Mouse (Mus musculus) midbrain, embryonic 15.5 days (tissue): ENCODE results near the gene Slc32a1. TPM values are rescaled to one million over a fixed set of nuclear protein-coding genes. Genes with fewer than 3 reads are reported as not detected.
A peak's percentile ranks its signal among the peaks of the same experiment; 100 is the strongest.

Experiments used
- ATAC-seq: fragments of 200-750 bp; cut with Nextera tagmentation; replicated peaks from 2 replicates; pipeline ENCODE4 v1.8.0; 2017; ENCODE audit warnings: moderate TSS enrichment
- H3K27ac ChIP-seq: fragments of 300-500 bp; sonication (generic); 2 replicates; pipeline ENCODE4 v1.5.1; 2015; ENCODE audit warnings: mild to moderate bottlenecking, inconsistent platforms
- H3K27me3 ChIP-seq: fragments of 300-500 bp; sonication (generic); replicated peaks from 2 replicates; pipeline ENCODE4 v1.6.1; 2015; ENCODE audit warnings: inconsistent platforms
- H3K36me3 ChIP-seq: fragments of 300-500 bp; sonication (generic); replicated peaks from 2 replicates; pipeline ENCODE4 v1.6.1; 2015; ENCODE audit warnings: inconsistent platforms
- H3K4me1 ChIP-seq: fragments of 300-500 bp; sonication (generic); 2 replicates; pipeline ENCODE4 v1.6.1; 2015; ENCODE audit warnings: inconsistent platforms
- H3K4me2 ChIP-seq: fragments of 300-500 bp; sonication (generic); 2 replicates; pipeline ENCODE4 v1.6.1; 2015; ENCODE audit warnings: inconsistent platforms, mild to moderate bottlenecking, moderate library complexity
- H3K4me3 ChIP-seq: fragments of 300-500 bp; sonication (generic); 2 replicates; pipeline ENCODE4 v1.5.1; 2015; ENCODE audit warnings: mild to moderate bottlenecking, inconsistent platforms
- H3K9ac ChIP-seq: fragments of 300-500 bp; sonication (generic); 2 replicates; pipeline ENCODE4 v1.6.1; 2015; ENCODE audit warnings: mild to moderate bottlenecking, inconsistent platforms
- H3K9me3 ChIP-seq: fragments of 300-500 bp; sonication (generic); 2 replicates; pipeline ENCODE4 v1.6.1; 2016; ENCODE audit warnings: inconsistent platforms
- WGBS: fragments of 180-500 bp; shearing (Covaris S2); methylation state at CpG from one replicate; pipeline ENCODE4 v1.1.7; 2015; ENCODE audit warnings: mixed read lengths; 5-methylcytosine and 5-hydroxymethylcytosine counted together
- polyA plus RNA-seq: library from polyadenylated mRNA; unstranded; fragments of >200 nt; fragmentation: Nextera tagmentation; extraction: Ambion mirVana; gene quantifications from 2 replicates; pipeline ENCODE4 v1.2.1, GENCODE M21; 2015

Slc32a1 gene
- polyA plus RNA-seq, 1 experiment from 2014 or later, result 9.8 TPM

DNA sequence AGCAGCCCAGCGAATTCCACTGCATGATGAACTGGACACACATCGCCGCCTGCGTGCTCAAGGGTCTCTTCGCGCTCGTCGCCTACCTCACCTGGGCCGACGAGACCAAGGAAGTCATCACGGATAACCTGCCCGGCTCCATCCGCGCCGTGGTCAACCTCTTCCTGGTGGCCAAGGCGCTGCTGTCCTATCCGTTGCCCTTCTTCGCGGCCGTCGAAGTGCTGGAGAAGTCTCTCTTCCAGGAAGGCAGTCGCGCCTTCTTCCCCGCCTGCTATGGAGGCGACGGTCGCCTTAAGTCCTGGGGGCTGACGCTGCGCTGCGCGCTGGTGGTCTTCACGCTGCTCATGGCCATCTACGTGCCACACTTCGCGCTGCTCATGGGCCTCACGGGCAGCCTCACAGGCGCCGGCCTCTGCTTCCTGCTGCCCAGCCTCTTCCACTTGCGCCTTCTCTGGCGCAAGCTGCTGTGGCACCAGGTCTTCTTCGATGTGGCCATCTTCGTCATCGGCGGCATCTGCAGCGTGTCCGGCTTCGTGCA is 3.9 kb downstream of the Slc32a1 start:
- Histone ChIP-seq H3K4me1 (peaks cover 38% of the 10 kb centered on the region), H3K4me3 (peak overlapping the region; percentile 50), H3K27ac (no peak overlapping the region), H3K36me3 (no peaks in the 10 kb centered on the region), H3K9ac (peak overlapping the region; percentile 4), H3K4me2 (peak overlapping the region; percentile 51), H3K27me3 (peaks cover 53% of the 10 kb centered on the region), H3K9me3 (no peaks in the 10 kb centered on the region)
- WGBS, result 1% methylated on average over 47 of the region's 47 CpGs
- no peak for ATAC-seq

GRCm38 (mm10) chr2:158615161-158615680 is 4.7 kb downstream of the Slc32a1 start:
- ATAC-seq, result no peak

GRCm38 (mm10) chr2:158615702-158616101 is 5.1 kb downstream of the Slc32a1 start:
- peaks cover 31% of the 10 kb centered on the region for H3K4me1 ChIP-seq
- H3K36me3 ChIP-seq, result no peaks in the 10 kb centered on the region
- ATAC-seq, result no peak
- H3K4me3 ChIP-seq, result peak overlapping the region; percentile 50
- peak overlapping the region; percentile 51 for H3K4me2 ChIP-seq
- peaks cover 45% of the 10 kb centered on the region for H3K27me3 ChIP-seq
- 0 out of 2 replicates have a peak overlapping the region, but pooled peaks have one; percentile 77 for H3K27ac ChIP-seq
- WGBS, result 2% methylated on average over 13 of the region's 13 CpGs
- no peaks in the 10 kb centered on the region for H3K9me3 ChIP-seq
- H3K9ac ChIP-seq, result no peak overlapping the region

More at GRCm38 (mm10) chr2:158615161-158615680, 4.7 kb downstream of the Slc32a1 start:
- Histone ChIP-seq H3K4me2 (peak overlapping the region; percentile 51), H3K4me1 (peaks cover 34% of the 10 kb centered on the region), H3K36me3 (no peaks in the 10 kb centered on the region), H3K27me3 (peaks cover 50% of the 10 kb centered on the region), H3K9ac (no peak overlapping the region), H3K4me3 (peak overlapping the region; percentile 50), H3K27ac (no peak overlapping the region), H3K9me3 (no peaks in the 10 kb centered on the region)
- 1% methylated on average over 24 of the region's 24 CpGs for WGBS

- H3K36me3 ChIP-seq, result no peaks in the 10 kb centered on the region
- peaks cover 40% of the 10 kb centered on the region for H3K27me3 ChIP-seq
- H3K4me2 ChIP-seq, result peak overlapping the region; percentile 51
- no peaks in the 10 kb centered on the region for H3K9me3 ChIP-seq
- 0% methylated on average over 12 of the region's 12 CpGs for WGBS
- peak overlapping the region; percentile 77 for H3K27ac ChIP-seq
- peak overlapping the region; percentile 50 for H3K4me3 ChIP-seq
- 0 out of 2 replicates have a peak overlapping the region, but pooled peaks have one; percentile 23 for H3K9ac ChIP-seq
- ATAC-seq, result peak; percentile 79
- peaks cover 27% of the 10 kb centered on the region for H3K4me1 ChIP-seq
These were observed 5.7 kb downstream of the Slc32a1 start for GRCm38 (mm10) chr2:158616296-158616695.

DNA sequence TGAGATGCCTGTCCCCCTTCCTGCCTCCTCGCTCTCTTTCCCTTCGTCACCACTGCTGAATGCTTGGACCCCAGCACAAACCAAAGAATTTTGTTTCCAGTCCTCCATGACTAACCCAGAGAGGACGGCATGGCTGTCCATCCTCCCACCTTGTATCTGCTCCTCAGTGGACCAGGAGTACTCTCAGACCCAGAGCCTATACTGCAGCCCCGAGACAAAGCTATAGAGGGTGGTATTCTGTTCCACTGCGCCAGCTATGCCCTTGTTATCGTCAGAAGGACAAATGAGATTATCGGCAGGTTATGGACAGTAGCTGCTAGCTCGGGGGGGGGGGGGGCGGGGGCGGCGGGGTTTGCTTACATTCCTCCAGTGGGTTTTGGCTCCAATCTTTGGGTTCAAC is 6.2 kb downstream of the Slc32a1 start:
- ATAC-seq, result peak; percentile 55
- WGBS, result 16% methylated on average over 11 of the region's 11 CpGs

GRCm38 (mm10) chr2:158624718-158625222 is 14.2 kb downstream of the Slc32a1 start, which contains the start of gene Actr5:
Actr5 (plus strand) TSS chr2:158624888.
- H3K36me3 ChIP-seq, result no peaks in the 10 kb centered on the region; the same call in 1 of the 2 replicates
- H3K27ac ChIP-seq, result peak within 1 kb of the TSS; percentile 88
- H3K9me3 ChIP-seq, result no peaks in the 10 kb centered on the region
- peak; percentile 92 for ATAC-seq
- peak within 1 kb of the TSS; percentile 66 for H3K4me3 ChIP-seq
- no peaks in the 10 kb centered on the region for H3K27me3 ChIP-seq
- peak within 1 kb of the TSS; percentile 68 for H3K4me2 ChIP-seq
- H3K9ac ChIP-seq, result peak within 1 kb of the TSS; percentile 61
- H3K4me1 ChIP-seq, result peaks cover 18% of the 10 kb centered on the region
- WGBS, result 0% methylated on average over 39 of the region's 39 CpGs

More for the DNA sequence above, 6.2 kb downstream of the Slc32a1 start:
- no peaks in the 10 kb centered on the region for H3K36me3 ChIP-seq
- no peak overlapping the region; the same call in 1 of the 2 replicates for H3K9ac ChIP-seq
- peak overlapping the region; percentile 51 for H3K4me2 ChIP-seq
- peak overlapping the region; percentile 77 for H3K27ac ChIP-seq
- H3K27me3 ChIP-seq, result peaks cover 40% of the 10 kb centered on the region
- H3K4me3 ChIP-seq, result peak overlapping the region; percentile 50
- no peaks in the 10 kb centered on the region for H3K9me3 ChIP-seq
- H3K4me1 ChIP-seq, result peaks cover 27% of the 10 kb centered on the region

DNA sequence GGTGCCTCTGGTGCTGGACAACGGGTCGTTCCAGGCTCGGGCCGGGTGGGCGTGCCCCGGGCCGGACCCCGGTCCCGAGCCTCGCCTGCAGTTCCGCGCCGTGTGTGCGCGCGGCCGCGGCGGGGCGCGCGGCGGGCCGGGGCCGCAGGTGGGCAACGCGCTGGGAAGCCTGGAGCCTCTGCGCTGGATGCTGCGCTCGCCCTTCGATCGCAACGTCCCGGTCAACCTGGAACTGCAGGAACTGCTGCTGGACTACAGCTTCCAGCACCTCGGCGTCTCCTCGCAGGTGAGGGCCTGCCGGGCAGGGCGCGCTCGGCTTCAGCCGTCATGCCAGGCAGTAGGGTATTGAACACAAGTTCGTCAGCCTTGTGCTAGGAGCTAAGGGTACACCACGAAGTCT is 14.7 kb downstream of the Slc32a1 start:
- Histone ChIP-seq H3K9ac (peak overlapping the region; percentile 61), H3K4me1 (peaks cover 18% of the 10 kb centered on the region), H3K36me3 (no peaks in the 10 kb centered on the region; the same call in 1 of the 2 replicates), H3K9me3 (no peaks in the 10 kb centered on the region), H3K27ac (peak overlapping the region; percentile 88), H3K4me2 (peak overlapping the region; percentile 68), H3K4me3 (peak overlapping the region; percentile 66), H3K27me3 (no peaks in the 10 kb centered on the region)
- no peak; the same call in none of the 2 replicates for ATAC-seq
- under 1% methylated on average over 39 of the region's 44 CpGs for WGBS

DNA sequence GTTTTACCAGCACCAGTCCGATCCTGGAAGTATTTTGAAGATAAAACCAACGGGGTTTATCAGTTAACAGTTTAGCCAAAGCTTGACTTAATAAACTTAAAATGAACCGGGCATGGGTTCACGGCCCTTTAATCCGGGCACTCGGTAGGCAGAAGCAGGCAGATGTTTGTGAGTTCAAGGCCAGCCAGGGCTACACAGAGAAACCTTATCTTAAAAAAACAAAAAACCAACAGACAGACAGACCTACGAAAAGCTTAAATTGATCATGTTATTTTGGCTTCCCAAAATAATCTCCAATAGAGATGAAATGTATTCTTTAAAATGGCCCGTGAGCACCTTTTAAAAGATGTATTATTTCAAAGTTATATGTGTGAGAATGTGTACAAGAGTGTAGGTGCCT is 15.1 kb downstream of the Slc32a1 start:
- ATAC-seq, result no peak
- H3K9ac ChIP-seq, result peak overlapping the region; percentile 61
- H3K27me3 ChIP-seq, result no peaks in the 10 kb centered on the region
- H3K9me3 ChIP-seq, result no peaks in the 10 kb centered on the region
- H3K4me2 ChIP-seq, result peak overlapping the region; percentile 68
- H3K4me3 ChIP-seq, result peak overlapping the region; percentile 66
- 40% methylated on average over 8 of the region's 8 CpGs for WGBS
- H3K4me1 ChIP-seq, result peaks cover 18% of the 10 kb centered on the region
- H3K36me3 ChIP-seq, result no peaks in the 10 kb centered on the region; the same call in 1 of the 2 replicates
- H3K27ac ChIP-seq, result no peak overlapping the region

DNA sequence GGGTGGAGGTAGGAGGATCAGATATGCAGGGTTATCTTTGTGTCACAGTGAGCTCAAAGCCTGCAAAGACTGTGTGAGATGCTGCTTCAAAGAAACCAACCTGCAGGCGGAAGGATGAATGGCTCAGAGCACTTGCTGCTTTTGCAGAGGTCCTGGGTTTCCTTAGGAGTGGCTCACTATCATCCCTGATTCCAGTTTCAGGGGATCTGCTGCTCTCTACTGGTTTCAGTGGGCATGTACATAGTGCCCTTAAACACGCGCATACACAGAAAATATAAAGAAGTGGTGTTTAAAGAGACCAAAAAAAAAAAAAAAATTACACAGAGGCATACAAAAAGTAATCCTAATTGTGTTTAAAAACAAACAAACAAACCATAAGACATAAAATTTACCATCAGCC is 18.3 kb downstream of the Slc32a1 start:
- peaks cover 26% of the 10 kb centered on the region for H3K36me3 ChIP-seq
- H3K4me2 ChIP-seq, result no peak overlapping the region
- no peak overlapping the region for H3K27ac ChIP-seq
- WGBS, result 68% methylated on average over 3 of the region's 3 CpGs
- H3K27me3 ChIP-seq, result no peaks in the 10 kb centered on the region
- no peak for ATAC-seq
- H3K9ac ChIP-seq, result no peak overlapping the region
- no peaks in the 10 kb centered on the region for H3K9me3 ChIP-seq
- peaks cover 18% of the 10 kb centered on the region for H3K4me1 ChIP-seq
- no peak overlapping the region for H3K4me3 ChIP-seq

DNA sequence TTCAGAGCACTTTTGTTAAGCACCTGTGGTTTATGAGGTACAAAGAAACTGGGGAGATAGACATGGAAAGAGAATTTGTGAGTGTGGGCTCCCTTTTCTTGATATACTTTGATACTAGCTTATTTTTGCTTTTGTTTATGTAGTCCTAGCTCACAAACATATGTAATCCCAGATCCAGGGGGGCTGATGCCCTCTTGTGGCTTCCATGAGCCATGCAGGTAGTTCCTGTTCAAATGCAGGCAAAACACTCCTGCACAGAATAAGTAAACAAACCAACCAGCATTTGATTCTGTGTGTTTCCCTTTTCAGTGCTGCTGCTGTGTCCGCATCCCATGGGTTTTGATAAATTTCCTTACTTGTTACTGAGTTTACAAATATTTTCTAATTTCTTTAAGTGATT is 18.8 kb downstream of the Slc32a1 start:
- Histone ChIP-seq H3K9me3 (no peaks in the 10 kb centered on the region), H3K36me3 (peaks cover 27% of the 10 kb centered on the region), H3K9ac (no peak overlapping the region), H3K4me2 (no peak overlapping the region), H3K27ac (no peak overlapping the region), H3K4me1 (peaks cover 18% of the 10 kb centered on the region), H3K4me3 (no peak overlapping the region), H3K27me3 (no peaks in the 10 kb centered on the region)
- WGBS, result 91% methylated on average over 1 of the region's 1 CpGs
- ATAC-seq, result no peak

GRCm38 (mm10) chr2:158631873-158632272 is 21.3 kb downstream of the Slc32a1 start:
- Histone ChIP-seq H3K4me2 (no peak overlapping the region), H3K36me3 (peaks cover 49% of the 10 kb centered on the region), H3K27me3 (no peaks in the 10 kb centered on the region), H3K4me3 (no peak overlapping the region), H3K9ac (no peak overlapping the region), H3K9me3 (no peaks in the 10 kb centered on the region), H3K4me1 (peaks cover 3% of the 10 kb centered on the region), H3K27ac (no peak overlapping the region)
- 78% methylated on average over 5 of the region's 5 CpGs for WGBS
- ATAC-seq, result no peak

DNA sequence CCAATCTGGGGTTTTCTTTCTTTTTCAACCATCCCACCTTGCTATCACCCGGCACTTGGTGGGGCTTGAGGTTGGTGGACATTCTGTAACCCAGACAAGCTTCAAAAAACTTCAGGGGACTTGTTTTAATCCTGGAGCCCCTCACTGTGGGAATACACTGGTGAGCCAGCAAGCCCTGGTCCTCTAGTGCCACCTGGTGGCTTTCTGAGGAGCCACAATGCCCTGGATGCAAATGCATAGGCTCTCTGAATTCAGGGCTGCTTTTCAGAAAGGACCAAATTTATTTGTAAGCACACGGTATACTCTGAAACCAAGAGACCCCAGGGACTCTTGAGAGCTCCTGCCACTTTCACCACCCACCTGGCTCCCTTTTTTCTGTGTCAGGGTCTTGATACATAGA is 31.3 kb downstream of the Slc32a1 start:
- Histone ChIP-seq H3K4me2 (no peak overlapping the region), H3K36me3 (peaks cover 15% of the 10 kb centered on the region; the same call in 1 of the 2 replicates), H3K4me3 (no peak overlapping the region), H3K4me1 (no peaks in the 10 kb centered on the region), H3K9me3 (no peaks in the 10 kb centered on the region), H3K9ac (no peak overlapping the region), H3K27me3 (no peaks in the 10 kb centered on the region), H3K27ac (no peak overlapping the region)
- WGBS, result 18% methylated on average over 2 of the region's 2 CpGs
- ATAC-seq, result peak; percentile 58; the same call in 1 of the 2 replicates
